Mouse (Mus musculus) yolk sac, embryonic 10.5 days (tissue): Measurements from ENCODE around the gene Rad51b.
A peak's percentile ranks its signal among the peaks of the same experiment; 100 is the strongest.

Experiments used
- DNase-seq: peaks from one replicate; pipeline ENCODE4 v3.0.0-alpha.2; 2017; ENCODE audit warnings: low spot score

Rad51b gene

DNA sequence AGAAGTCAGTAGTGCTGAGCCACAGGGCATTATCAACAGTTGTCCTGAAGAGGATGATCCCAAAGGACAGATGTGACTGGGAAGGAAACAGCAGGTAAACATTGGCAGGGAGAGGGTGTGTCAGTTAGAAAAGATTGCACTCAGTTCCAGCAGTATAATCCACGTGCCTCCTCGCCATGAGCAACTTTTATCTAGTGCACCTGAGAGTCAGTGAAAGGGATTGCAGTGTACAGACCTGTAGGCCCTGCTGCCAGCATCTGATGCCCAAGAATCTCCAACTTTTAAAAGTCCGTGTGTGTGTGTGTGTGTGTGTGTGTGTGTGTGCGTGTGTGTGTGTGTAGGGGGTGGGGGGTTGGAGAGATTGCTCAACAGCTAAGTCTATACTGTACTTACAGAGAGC lies 195.5 kb downstream of the Rad51b start:
- no peak for DNase-seq

DNA sequence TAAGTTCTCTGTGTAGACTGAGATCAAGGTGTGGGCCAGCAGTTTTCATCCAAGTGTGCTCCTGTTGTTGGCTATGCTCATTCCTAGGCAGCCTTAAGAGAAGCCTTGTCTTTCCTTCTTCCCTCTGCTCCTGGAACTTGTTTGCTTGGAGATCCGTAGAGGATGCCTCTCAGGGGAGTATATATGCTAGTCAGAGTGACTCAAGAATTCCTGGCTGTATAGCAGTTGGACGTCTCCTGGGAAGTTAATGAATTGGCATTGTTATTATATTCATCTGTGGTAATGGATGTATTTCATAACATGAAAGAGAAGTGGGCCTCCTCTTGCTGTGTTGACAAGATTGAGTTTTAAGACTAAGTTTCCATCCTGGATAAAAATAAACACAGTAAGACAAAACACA lies 196.4 kb downstream of the Rad51b start:
- no peak for DNase-seq

DNA sequence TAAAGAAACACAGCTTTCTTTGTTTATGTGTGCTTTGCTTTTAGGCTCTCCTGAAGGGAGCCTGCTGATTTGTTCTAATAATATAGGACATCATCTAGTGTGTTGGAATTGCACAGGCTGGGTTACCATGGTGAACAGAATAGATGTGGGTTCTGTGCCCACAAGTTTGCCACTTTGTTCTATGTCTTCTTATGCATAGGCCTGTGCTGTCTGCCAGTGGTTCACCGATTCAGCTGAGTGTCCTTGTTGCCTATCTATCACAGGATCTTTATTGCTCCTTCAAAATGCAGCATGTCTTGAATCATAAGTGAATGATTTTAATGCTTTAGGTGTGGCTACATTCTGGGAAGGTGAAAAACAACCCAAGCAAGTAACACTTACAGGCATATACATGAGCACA lies 201.2 kb downstream of the Rad51b start:
- DNase-seq = no peak

DNA sequence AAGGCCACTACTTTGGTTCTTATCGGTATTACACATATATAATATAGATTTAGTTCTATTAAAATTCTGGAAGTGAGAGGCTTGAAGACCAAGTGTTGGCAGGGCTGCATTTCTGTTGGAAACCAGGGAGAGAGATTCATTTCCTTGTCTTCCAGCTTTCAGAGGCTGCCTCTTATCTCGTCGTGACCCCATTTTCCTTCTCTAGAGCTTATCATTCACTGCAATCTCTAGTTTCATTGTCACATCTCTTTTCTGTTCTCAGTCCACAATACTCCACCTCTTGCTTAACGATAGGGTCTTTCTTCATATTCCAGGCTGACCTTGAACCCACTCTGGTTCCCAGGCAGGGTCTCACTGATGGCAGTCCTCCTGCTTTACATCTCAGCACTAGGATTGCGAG lies 202.7 kb downstream of the Rad51b start:
- DNase-seq = no peak

DNA sequence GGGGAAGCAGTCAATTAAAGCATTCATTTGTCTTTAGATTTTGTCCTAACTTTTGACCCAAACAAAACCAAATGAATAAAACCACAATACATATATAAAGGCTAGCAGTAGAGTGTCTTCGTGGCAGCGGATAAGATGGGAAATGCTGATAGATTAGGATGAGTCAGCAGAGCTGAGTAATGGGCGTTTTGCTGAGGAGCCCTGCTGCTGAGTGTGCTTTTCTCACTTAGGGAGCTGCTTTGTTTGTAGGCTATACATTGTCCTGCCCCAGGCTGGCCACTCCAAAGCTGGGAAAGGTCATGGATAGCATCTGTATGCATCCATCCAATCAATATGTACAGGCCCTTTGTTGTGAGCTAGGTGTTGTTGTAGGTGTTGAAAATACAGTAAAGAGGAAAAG lies 204.8 kb downstream of the Rad51b start:
- DNase-seq = peak; percentile 25

DNA sequence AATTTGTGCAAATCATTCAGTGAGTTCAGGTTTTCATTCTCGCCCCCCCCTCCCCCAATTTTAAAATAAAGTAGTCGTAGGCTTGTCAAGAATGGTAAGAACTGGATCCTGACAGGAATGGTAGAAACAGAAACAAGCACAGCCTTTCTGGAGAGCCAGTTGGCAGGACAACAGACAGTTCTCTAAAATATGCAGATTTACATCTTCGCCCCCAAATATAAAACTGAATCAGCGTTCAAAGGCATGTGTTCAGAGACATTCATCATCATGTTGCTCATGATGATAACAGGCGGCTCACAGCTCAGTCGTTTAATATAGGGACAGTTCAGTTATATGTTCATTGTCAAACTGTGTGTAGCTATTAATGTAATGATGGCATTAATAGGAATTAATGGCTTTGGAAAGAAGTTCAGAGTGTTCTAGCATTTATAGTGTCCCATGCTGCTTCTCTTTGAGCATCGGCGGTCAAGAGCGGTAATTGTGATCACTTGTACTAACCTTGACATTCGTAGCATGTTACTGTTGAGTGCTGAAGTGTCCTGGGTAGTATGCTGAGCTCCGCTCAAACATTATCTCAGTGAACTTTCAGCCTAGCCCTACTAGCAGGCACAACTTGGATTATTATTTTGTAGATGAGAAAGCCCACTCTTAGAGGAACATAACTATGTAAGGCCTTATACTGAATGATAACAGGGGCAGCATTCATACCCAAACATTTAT lies 205.9 kb downstream of the Rad51b start:
- no peak for DNase-seq

DNA sequence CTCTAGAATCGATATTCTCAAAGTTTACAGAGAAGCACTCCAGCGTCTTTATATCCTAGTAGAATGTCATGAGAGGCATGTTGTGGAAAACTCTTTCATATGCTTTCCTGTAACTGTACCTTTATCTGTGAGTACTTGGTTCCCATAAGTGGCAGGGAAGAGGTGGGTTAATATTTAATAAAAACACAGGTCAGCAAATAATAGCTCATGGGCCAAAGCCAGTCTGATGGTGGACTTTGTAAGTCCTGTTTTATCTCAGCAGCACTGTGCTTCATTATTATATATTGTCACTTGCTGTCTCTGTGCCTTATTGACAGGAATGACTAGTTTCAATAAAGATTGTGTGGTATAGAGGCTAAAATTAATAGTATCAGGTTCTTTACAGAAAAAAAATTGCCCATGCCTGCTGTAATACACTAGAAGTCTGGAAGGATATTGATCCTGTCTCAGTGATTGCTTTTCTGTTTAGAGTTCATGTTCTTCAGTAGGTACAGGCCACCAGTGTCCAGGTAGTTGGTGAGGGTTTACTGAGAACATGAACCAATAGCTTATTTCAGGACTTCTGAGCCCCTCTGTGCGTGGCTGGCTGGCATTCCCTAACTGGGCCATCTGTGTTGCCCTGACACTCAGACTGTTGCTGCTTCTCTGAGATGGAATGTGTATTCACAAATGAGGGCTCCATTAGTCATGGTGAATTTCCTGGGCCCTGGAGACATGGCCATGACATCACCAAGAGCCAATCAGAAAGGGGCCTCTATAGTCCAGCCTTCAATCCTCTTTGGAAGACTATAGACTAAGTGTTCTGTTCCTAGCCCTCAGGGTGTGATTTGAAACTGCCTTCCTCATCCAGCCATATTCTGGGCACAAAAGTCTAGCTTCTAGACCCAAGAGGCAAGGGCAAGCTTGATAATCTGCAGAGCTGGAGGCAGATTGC lies 206.8 kb downstream of the Rad51b start:
- peak; percentile 23 for DNase-seq

DNA sequence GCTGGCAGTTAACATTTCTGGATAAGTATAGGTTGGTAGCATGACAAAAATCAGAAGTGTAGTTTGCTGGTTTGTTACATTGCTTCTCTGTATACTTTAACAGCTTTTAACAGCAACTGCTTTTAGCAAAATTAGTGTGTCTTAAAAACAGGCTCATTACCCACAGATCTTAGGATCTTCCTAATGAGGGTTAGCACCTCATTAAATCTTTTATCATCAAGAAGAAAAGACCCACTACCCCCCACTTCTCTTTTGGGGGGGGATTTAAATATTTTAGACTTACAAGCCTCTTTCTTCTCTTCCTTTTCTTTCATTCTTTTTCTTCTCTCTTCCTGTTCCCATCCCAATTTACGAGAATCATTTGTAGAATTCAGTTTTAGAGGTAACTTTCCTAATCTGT lies 207.6 kb downstream of the Rad51b start:
- no peak for DNase-seq

DNA sequence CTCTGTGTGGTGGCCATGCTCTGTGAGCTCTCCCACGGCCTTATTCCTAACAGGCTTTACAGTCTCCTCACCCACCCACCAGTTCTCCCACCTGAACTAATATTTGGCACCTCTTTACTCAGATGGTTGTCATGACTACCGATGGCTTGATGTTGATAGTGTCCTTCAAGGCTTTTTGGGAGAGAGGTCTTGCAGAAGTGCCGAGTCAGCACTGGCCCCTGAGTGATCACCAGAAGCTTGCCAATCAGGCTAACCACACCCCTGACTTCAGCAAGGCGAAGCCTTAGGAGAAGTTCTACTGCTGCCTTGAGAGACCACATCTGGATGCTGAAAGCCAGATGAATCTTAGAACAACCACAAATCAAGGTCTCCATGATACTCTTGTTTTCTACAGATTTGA lies 209.3 kb downstream of the Rad51b start:
- DNase-seq = no peak

DNA sequence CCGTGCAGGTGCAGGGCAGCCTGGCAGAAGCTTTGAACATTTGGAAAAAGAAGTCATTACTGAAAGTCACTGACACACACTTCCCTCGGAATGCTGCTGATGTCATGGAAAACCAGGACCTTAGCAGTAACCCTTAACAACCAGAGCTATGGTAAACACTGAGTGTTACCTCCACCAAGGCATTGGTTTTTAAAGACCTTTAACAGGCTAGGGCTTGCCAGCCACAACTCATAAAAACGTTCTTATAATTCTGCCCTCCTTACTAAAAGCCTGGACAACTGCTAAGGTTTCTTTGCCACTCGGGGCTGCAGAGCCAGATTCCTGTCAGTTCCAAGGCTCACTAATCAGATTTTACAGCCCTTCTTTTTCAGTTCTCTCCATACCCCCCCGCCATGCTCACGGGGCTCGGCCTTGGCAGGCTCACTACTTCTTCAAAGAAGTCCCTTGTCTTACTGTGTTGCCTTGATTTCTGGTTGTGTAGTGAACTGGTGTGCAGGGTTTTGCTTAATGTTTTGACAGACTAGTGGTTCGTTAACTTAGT lies 210.1 kb downstream of the Rad51b start:
- DNase-seq = peak; percentile 68

DNA sequence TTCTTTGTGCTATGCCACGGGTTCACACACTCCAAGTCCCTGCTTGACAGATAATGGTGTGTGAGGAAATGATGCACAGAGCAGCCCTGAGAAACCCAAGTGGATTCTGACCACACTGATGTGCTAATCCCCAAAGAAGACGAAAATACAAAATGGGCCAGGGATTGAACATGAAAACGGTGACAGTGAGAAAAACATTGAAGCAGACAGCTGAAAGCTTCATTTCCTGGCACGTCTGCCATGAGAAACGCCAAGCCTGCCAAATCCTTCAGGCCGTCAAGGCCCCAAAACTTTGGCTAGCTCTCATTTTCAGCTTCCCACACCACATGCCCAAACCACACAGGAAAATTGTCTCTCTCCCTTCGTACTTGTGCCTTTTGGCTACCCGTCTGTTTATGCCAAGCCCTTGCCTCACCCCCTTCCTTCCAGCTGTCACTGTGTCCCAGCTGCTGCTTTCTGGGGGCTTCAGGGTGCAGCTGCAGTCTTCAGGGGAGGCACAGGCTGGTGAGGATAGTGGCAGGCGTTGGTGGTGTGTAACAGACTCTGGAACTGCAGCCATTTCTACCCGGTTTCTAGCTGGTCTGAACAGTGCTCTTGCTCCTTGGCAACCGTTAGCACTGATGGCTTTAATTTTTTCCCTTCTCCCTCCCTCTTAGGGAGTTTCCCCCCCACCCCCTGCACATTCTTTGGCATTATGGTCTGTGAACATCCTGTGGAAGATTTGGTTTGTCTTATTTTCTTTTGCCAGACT lies 214.5 kb downstream of the Rad51b start:
- DNase-seq = no peak

DNA sequence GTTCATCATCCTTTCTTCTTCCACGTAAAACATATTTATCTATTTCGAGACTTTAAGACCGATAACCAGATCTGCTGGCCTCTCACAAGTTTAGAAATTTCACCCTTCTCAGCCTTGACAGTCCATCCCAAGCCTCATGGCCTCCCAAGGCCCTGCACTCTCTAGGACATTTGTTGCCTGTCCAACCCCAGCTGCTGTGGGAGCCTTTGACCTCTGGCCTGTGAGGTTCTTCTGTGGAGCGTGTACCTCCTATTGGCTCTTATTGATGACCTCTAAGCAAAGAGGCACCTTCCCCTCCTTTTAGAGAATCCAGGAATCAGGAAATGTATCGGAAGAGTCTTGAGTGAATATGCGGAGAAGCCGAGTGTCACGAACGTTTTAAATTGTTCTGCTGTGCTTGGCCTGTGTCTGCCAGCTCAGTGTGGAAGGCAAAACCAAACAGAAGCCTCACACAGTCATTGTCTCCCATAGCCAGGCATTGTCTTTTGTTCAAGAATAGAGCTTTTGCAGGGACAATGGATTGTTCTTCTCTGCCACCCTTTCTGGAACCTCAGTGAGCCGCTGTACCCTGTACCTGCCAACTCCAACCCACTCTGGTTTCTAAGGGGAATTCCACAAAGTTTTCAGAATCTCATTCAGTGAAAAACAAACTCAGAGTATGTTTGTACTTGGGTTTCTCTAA lies 215.3 kb downstream of the Rad51b start:
- DNase-seq = no peak

DNA sequence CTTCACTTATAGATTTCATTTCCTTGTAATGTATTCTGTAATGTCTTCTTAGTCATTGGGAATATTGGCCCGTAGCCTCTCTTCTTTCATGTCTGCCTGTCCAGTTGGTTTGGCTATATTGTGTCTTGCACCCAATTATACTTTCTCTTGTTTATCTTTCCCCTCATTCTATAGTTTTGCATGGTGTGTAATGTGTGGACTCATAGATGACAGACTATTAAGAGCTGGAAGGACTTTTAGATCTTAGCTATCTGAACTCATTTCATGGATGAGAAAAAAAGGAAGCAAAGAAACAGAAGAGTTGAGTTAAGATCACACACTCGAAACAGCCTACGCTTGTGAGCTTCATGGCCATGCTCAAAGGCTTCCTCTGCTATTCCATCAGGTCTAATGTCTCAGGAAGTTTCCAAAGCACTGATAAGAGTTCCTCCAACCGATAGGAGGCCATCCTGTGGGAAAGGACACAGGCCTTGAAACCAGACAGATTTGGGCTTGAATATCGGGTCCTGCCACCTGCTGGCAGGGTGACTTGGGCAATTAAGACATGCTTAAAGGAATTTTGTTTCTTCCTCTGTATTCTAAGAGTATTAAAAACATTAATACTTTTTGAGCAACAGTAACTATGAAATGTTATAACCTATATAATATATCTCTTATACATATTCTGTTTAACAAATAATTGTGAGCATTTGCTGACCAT lies 216.1 kb downstream of the Rad51b start:
- DNase-seq = no peak

DNA sequence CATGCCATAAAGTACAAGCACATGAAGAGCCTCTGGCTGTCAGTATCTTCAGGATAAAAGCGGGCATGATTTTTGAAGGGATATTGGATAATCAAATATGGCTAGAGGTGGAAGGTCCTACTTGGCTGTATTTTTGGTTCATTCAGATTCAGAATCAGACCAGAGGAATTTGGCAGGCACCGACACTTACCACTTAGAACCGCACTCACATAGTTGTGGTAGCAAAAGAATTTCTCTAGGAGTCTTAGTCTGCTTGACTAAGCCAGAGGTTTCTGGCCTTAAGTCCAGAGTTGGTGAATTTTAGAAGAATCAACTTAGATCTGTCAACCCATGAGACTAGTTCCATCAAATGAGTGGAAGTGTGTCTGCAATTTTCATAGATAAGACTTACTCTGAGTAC lies 217.6 kb downstream of the Rad51b start:
- DNase-seq = no peak

DNA sequence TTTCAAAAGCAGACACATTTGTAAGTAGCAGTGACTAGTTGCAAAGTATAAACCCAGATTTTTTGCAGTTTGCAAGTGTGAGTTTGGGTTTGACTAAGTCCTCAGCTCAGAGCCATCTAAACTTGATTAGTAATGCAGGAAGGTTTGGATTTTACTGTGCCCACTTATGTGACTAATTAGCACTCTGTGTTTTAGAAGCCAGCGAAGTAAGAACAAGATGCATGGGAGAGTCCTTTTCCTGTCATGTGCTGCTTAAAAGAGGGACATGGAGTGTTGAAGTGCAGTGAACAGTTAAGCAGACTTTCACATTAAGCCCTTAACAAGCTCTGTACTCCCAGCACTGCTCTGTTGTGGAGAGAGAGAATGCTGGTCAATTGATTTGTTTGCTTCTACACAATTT lies 225.3 kb downstream of the Rad51b start:
- DNase-seq = no peak

DNA sequence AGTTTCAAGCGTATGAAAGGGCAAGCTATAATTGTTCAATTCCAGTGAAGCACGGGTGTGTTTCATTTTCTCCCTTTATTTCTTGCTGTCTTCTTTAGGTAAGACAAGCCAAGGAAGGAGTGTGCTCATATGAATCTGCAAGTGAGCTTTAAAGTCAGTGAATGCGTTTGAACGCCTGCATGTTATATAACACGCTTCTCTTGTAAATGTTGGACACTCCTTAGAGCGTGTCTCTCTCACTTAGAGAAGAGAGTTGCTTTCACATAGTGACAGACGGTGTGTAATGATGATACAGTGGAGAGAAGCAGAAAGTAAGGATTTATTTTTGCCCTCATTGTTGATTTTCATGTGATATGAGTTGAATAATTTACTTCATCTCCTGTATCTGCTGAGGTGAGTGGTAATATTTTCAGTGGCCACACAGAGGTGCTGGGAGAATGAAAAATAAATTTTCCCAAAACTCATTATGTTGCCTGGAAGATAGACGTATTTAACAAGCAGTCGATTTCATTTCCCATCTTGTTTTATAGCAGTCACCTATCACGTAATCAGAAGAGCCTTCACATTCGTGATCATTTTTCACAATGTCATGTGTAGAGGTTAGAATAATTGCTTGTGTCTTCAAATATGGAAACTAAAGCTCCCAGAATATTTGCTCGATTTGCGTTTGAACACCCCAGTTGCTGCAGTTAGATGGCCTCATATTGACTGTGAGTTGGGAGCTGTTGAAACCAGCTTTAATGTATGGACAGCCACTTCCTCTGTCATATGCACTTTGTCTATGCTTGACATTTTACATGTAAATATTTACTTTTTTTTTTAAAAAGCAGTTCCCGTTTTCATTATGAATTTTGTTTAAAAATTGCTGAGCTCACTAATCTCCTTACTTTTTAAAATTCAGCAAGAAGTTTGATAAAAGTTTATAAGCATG lies 228.1 kb downstream of the Rad51b start:
- no peak for DNase-seq

DNA sequence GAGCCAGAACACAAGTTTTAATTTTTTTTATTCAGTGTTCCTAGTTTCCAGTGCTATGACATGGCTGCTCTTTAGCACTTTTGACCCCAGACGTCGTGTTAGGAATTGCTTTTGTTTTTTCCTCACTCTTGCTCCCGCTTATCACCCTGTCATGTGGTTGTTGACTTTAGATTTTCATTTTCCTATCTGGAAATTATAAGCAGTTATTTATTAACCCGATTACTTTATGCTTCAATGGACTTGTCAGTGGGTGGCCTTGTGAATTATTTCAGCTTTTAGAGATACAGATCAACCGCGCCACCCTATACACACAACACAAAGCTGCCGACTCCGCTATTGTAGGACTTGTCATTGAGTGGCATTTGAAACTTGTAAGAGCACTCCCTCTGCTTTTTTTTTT lies 228.8 kb downstream of the Rad51b start:
- DNase-seq = no peak

DNA sequence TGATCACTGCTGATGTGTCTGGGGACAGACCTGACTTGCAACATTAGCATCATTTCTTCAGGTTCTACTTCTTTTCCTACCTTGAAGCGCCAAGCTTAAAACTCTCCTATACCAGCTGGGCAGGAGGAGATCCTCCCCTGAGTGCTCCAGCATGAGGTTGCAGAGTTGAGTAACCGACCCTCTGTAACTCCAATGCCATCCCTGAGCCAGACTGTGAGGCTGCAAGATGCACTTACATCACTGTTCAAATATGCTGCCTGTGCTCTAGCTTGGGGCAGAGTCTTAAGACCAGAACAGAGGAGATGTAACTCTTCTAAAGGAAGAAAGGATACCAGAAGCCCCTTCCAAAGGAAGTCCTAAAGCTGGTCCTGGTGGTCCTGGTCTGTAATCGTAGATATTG lies 230.1 kb downstream of the Rad51b start:
- no peak for DNase-seq

DNA sequence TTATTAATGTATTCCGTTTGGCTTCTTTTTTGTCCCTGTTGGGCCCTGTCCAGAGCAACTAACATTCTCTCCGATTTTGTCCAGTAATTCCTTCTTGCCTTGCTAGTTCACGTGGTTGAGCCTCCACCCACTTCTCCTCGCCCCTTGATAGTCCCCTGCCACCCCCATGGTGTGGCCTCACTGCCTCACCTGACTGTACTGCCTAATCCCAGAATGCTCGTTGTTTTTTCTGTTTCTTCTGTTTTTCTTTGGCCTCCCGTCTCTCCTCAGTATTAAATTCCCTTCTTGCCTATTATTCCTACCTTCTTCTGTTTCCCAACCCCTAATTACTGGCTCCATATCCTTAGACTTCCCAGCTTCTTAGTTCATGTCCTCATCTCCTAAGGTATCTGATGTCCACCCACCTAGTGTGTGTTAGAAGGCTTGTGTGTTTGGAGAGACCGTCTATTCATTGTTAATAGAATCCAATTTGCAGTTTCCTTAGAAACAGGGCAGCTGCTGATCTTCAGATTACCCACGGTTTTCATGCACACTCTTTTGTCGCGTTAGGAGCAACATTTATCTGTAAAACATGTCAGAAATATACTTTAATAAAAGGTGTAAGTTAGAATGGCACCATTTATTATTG lies 233.3 kb downstream of the Rad51b start:
- DNase-seq = no peak
